In genomic region chr5:98878891-98879290, GRCm38 (mm10) we compare ENCODE assay signal across 8 mouse cellular contexts. TPM values are rescaled to one million over a fixed set of nuclear protein-coding genes. Genes with fewer than 3 reads are reported as not detected.
DNase-seq lines count a peak whose midpoint lies in the region; ATAC-seq and TF ChIP-seq lines count a peak whose summit lies in the region.

No protein-coding gene starts in this region.

- peak; percentile 46 for TF ChIP-seq RAD21 in MEL (IDR thresholded peaks at IDR 0.05; ENCODE audit: low read depth, low read length)

- peak; percentile 68 for DNase-seq in hindbrain, embryonic 10.5 days (ENCODE audit: low spot score)
- DNase-seq in MEL (ENCODE audit: low read depth, low spot score), result peak; percentile 10
- DNase-seq in c-Kit-positive CD71-positive TER-119-negative erythroid progenitor cells, embryonic 14.5 days (ENCODE audit: low read depth), result peak; percentile 6
- DNase-seq in kidney, adult 9 months, result peak; percentile 84
- DNase-seq in limb, embryonic 14.5 days (ENCODE audit: low spot score), result peak; percentile 56
- DNase-seq in stomach, postnatal 0 days (ENCODE audit: low spot score), result peak; percentile 69
- DNase-seq in thymus, adult 2 months, result no peak

- no peak for ATAC-seq in hindbrain, embryonic 16.5 days
- no peak for ATAC-seq in limb, embryonic 14.5 days (ENCODE audit: low FRiP score, low read depth)
- ATAC-seq in stomach, postnatal 0 days (ENCODE audit: low FRiP score, low TSS enrichment), result no peak

- no peak for TF ChIP-seq EP300 in MEL (IDR thresholded peaks at IDR 0.05; ENCODE audit: low read depth in 1 of 2, low read length in 2 of 2)
- TF ChIP-seq EP300 in stomach, postnatal 0 days (optimal IDR thresholded peaks at IDR 0.05), result no peak

- no peaks in the 10 kb centered on the region for H3K9me3 ChIP-seq in hindbrain, embryonic 10.5 days
- no peaks in the 10 kb centered on the region for H3K9me3 ChIP-seq in hindbrain, embryonic 16.5 days (ENCODE audit: control insufficient read depth, low read length)
- no peaks in the 10 kb centered on the region for H3K9me3 ChIP-seq in MEL (replicated peaks; ENCODE audit: insufficient read depth, low read length)
- H3K9me3 ChIP-seq in limb, embryonic 14.5 days (ENCODE audit: control insufficient read depth, low read length), result no peaks in the 10 kb centered on the region
- no peaks in the 10 kb centered on the region for H3K9me3 ChIP-seq in stomach, postnatal 0 days (ENCODE audit: control insufficient read depth, low read length)

- TF ChIP-seq CTCF in MEL (IDR thresholded peaks at IDR 0.05 in 2 of 3, conservative IDR thresholded peaks at IDR 0.05 in 1 of 3; ENCODE audit: control insufficient read depth in 1 of 3, insufficient read depth in 1 of 3, low read depth in 2 of 3, low read length in 3 of 3, poor library complexity in 1 of 3, severe bottlenecking in 1 of 3), result peak; percentile 42 to 50 (median 46)
- TF ChIP-seq CTCF in stomach, postnatal 0 days (IDR thresholded peaks at IDR 0.05; ENCODE audit: low read depth), result peak; percentile 91
- TF ChIP-seq CTCF in thymus, adult 2 months (IDR thresholded peaks at IDR 0.05; ENCODE audit: borderline replicate concordance, control insufficient read depth, extremely low read depth, insufficient read depth, low read length, poor library complexity), result no peak

- no peak overlapping the region for H3K27ac ChIP-seq in hindbrain, embryonic 10.5 days
- H3K27ac ChIP-seq in hindbrain, embryonic 16.5 days (ENCODE audit: low read depth, low read length), result no peak overlapping the region
- no peak overlapping the region for H3K27ac ChIP-seq in MEL (ENCODE audit: control insufficient read depth, low read depth, low read length)
- H3K27ac ChIP-seq in limb, embryonic 14.5 days (replicated peaks; ENCODE audit: low read depth, low read length), result no peak overlapping the region
- no peak overlapping the region for H3K27ac ChIP-seq in stomach, postnatal 0 days (replicated peaks)
- H3K27ac ChIP-seq in thymus, adult 2 months (ENCODE audit: control insufficient read depth, insufficient read depth, low read length), result no peak overlapping the region

- H3K4me3 ChIP-seq in hindbrain, embryonic 10.5 days, result no peak overlapping the region
- no peak overlapping the region for H3K4me3 ChIP-seq in hindbrain, embryonic 16.5 days (ENCODE audit: low read length)
- no peak overlapping the region for H3K4me3 ChIP-seq in MEL (ENCODE audit: control insufficient read depth in 1 of 2, insufficient read depth in 1 of 2, low read depth in 2 of 2, low read length in 2 of 2)
- no peak overlapping the region for H3K4me3 ChIP-seq in limb, embryonic 14.5 days (replicated peaks; ENCODE audit: low read length)
- no peak overlapping the region for H3K4me3 ChIP-seq in stomach, postnatal 0 days (ENCODE audit: low read depth, low read length)
- no peak overlapping the region for H3K4me3 ChIP-seq in thymus, adult 2 months (ENCODE audit: control insufficient read depth, insufficient read depth, low read length)

- TF ChIP-seq POLR2A in MEL (IDR thresholded peaks at IDR 0.05; ENCODE audit: control insufficient read depth in 1 of 2, insufficient read depth in 1 of 2, low read depth in 1 of 2, low read length in 2 of 2, poor library complexity in 1 of 2), result no peak
- no peak for TF ChIP-seq POLR2A in limb, embryonic 14.5 days (IDR thresholded peaks at IDR 0.05; ENCODE audit: borderline replicate concordance, extremely low read depth, insufficient read depth, insufficient read length)
- TF ChIP-seq POLR2A in thymus, adult 2 months (IDR thresholded peaks at IDR 0.05; ENCODE audit: control insufficient read depth, extremely low read depth, insufficient read depth, low read length, poor library complexity), result no peak

- no peaks in the 10 kb centered on the region for H3K36me3 ChIP-seq in hindbrain, embryonic 10.5 days
- H3K36me3 ChIP-seq in hindbrain, embryonic 16.5 days (ENCODE audit: control insufficient read depth, insufficient read depth, low read length), result no peaks in the 10 kb centered on the region
- H3K36me3 ChIP-seq in MEL (ENCODE audit: control insufficient read depth in 1 of 2, insufficient read depth in 2 of 2, low read length in 2 of 2), result no peaks in the 10 kb centered on the region
- H3K36me3 ChIP-seq in limb, embryonic 14.5 days (ENCODE audit: control insufficient read depth, insufficient read depth, low read length), result no peaks in the 10 kb centered on the region
- H3K36me3 ChIP-seq in stomach, postnatal 0 days (ENCODE audit: control insufficient read depth, insufficient read depth, low read length), result no peaks in the 10 kb centered on the region
- H3K36me3 ChIP-seq in thymus, adult 2 months (ENCODE audit: control insufficient read depth, insufficient read depth, low read length), result no peaks in the 10 kb centered on the region

- no peaks in the 10 kb centered on the region for H3K79me2 ChIP-seq in MEL (ENCODE audit: control insufficient read depth, insufficient read depth, low read length, poor library complexity)

- H3K9ac ChIP-seq in hindbrain, embryonic 16.5 days (ENCODE audit: low read depth, low read length), result no peak overlapping the region
- H3K9ac ChIP-seq in MEL (ENCODE audit: control insufficient read depth, low read depth, low read length, poor library complexity, severe bottlenecking), result no peak overlapping the region
- H3K9ac ChIP-seq in limb, embryonic 14.5 days (ENCODE audit: low read depth, low read length, severe bottlenecking), result no peak overlapping the region
- H3K9ac ChIP-seq in stomach, postnatal 0 days (ENCODE audit: low read length), result no peak overlapping the region

- H3K27me3 ChIP-seq in hindbrain, embryonic 10.5 days (ENCODE audit: insufficient read depth, poor library complexity, severe bottlenecking), result no peaks in the 10 kb centered on the region
- no peaks in the 10 kb centered on the region for H3K27me3 ChIP-seq in hindbrain, embryonic 16.5 days (replicated peaks; ENCODE audit: control insufficient read depth, insufficient read depth, low read length)
- no peaks in the 10 kb centered on the region for H3K27me3 ChIP-seq in MEL (ENCODE audit: control insufficient read depth in 1 of 2, insufficient read depth in 2 of 2, low read length in 2 of 2)
- H3K27me3 ChIP-seq in limb, embryonic 14.5 days (ENCODE audit: control insufficient read depth, insufficient read depth, low read length), result no peaks in the 10 kb centered on the region
- no peaks in the 10 kb centered on the region for H3K27me3 ChIP-seq in stomach, postnatal 0 days (ENCODE audit: control insufficient read depth, insufficient read depth, low read length)
- no peaks in the 10 kb centered on the region for H3K27me3 ChIP-seq in thymus, adult 2 months (ENCODE audit: control insufficient read depth, insufficient read depth, low read length)

- H3K4me2 ChIP-seq in hindbrain, embryonic 16.5 days (ENCODE audit: low read length), result no peak overlapping the region
- no peak overlapping the region for H3K4me2 ChIP-seq in limb, embryonic 14.5 days (replicated peaks; ENCODE audit: low read depth, low read length, severe bottlenecking)
- H3K4me2 ChIP-seq in stomach, postnatal 0 days (replicated peaks; ENCODE audit: low read depth), result no peak overlapping the region

- no peaks in the 10 kb centered on the region for H3K4me1 ChIP-seq in hindbrain, embryonic 10.5 days (replicated peaks)
- H3K4me1 ChIP-seq in hindbrain, embryonic 16.5 days (ENCODE audit: control insufficient read depth, insufficient read depth, low read depth, low read length), result no peaks in the 10 kb centered on the region
- H3K4me1 ChIP-seq in MEL (ENCODE audit: control insufficient read depth in 1 of 2, insufficient read depth in 2 of 2, low read length in 2 of 2), result no peaks in the 10 kb centered on the region
- peaks cover 8% of the 10 kb centered on the region; the same call in 1 of the 2 replicates for H3K4me1 ChIP-seq in limb, embryonic 14.5 days (ENCODE audit: control insufficient read depth, insufficient read depth, low read length)
- no peaks in the 10 kb centered on the region for H3K4me1 ChIP-seq in stomach, postnatal 0 days (replicated peaks; ENCODE audit: control insufficient read depth, insufficient read depth)
- no peaks in the 10 kb centered on the region for H3K4me1 ChIP-seq in thymus, adult 2 months (replicated peaks; ENCODE audit: control insufficient read depth, insufficient read depth, low read length)

TF ChIP-seq in MEL, 35 proteins besides CTCF, POLR2A, EP300 and RAD21:
- peak; percentile 25 for TF ChIP-seq SMC3 (IDR thresholded peaks at IDR 0.05; ENCODE audit: low read depth, low read length)
- TF ChIP-seq TBP (IDR thresholded peaks at IDR 0.05; ENCODE audit: low read depth, low read length), result no peak

RNA-seq across cellular contexts. Expression of gene Bmp3, which starts 24.7 kb away (rescaled TPM):
- polyA plus RNA-seq in hindbrain, embryonic 10.5 days (2016; fragmentation: Nextera tagmentation; extraction: Ambion mirVana), result 0.63 and 0.70 TPM in 2 replicates
- polyA plus RNA-seq in hindbrain, embryonic 16.5 days (2015; fragmentation: Nextera tagmentation; extraction: Ambion mirVana), result 1.9 and 2.7 TPM in 2 replicates
- total RNA-seq in MEL (2012; rRNA removed), result not detected in 2 replicates
- not detected for polyA plus RNA-seq in MEL (2012; ENCODE audit: insufficient read depth in 1 of 2, insufficient read length in 2 of 2, low read depth in 1 of 2, low replicate concordance in 2 of 2, missing spikeins in 1 of 2)
- polyA plus RNA-seq in limb, embryonic 14.5 days (2012; rRNA removed), result 6.2 and 7.0 TPM in 2 replicates
- 7.6 and 8.6 TPM in 2 replicates for polyA plus RNA-seq in limb, embryonic 14.5 days (2014; fragmentation: Nextera tagmentation; extraction: Ambion mirVana)
- polyA plus RNA-seq in stomach, postnatal 0 days (2015; fragmentation: Nextera tagmentation; extraction: Ambion mirVana), result 1.4 and 1.7 TPM in 2 replicates
- polyA plus RNA-seq in thymus, adult 2 months (2012; rRNA removed), result 1.8 and 1.9 TPM in 2 replicates
